Mouse (Mus musculus) midbrain, embryonic 14.5 days (tissue): ENCODE measurements around the gene Baz1b. TPM values are rescaled to one million over a fixed set of nuclear protein-coding genes. Genes with fewer than 3 reads are reported as not detected.
A peak's percentile ranks its signal among the peaks of the same experiment; 100 is the strongest.

Source experiments
- ATAC-seq: fragments of 200-750 bp; cut with Nextera tagmentation; 2 replicates; pipeline ENCODE4 v1.8.0; 2017; ENCODE audit warnings: moderate number of reproducible peaks, moderate library complexity; ENCODE audit not compliant: low FRiP score, low TSS enrichment
- DNase-seq: peaks from one replicate; pipeline ENCODE4 v3.0.0-alpha.2; 2015
- H3K27ac ChIP-seq: fragments of 300-500 bp; sonication (generic); replicated peaks from 2 replicates; pipeline ENCODE4 v1.5.1; 2014; ENCODE audit warnings: mild to moderate bottlenecking, low read depth, low read length, moderate library complexity
- H3K27me3 ChIP-seq: fragments of 300-500 bp; sonication (generic); 2 replicates; pipeline ENCODE4 v1.6.1; 2014; ENCODE audit warnings: low read length, control low read depth, mixed read lengths; ENCODE audit not compliant: control insufficient read depth, insufficient read depth
- H3K36me3 ChIP-seq: fragments of 300-500 bp; sonication (generic); 2 replicates; pipeline ENCODE4 v1.6.1; 2014; ENCODE audit warnings: low read length, control low read depth; ENCODE audit not compliant: control insufficient read depth, insufficient read depth
- H3K4me1 ChIP-seq: fragments of 300-500 bp; sonication (generic); 2 replicates; pipeline ENCODE4 v1.6.1; 2014; ENCODE audit warnings: mild to moderate bottlenecking, antibody characterized with exemption, low read length, control low read depth; ENCODE audit not compliant: control insufficient read depth, insufficient read depth
- H3K4me2 ChIP-seq: fragments of 300-500 bp; sonication (generic); 2 replicates; pipeline ENCODE4 v1.6.1; 2014; ENCODE audit warnings: mild to moderate bottlenecking, low read length, moderate library complexity
- H3K4me3 ChIP-seq: fragments of 300-500 bp; sonication (generic); replicated peaks from 2 replicates; pipeline ENCODE4 v1.5.1; 2014; ENCODE audit warnings: low read depth, low read length
- H3K9ac ChIP-seq: fragments of 300-500 bp; sonication (generic); replicated peaks from 2 replicates; pipeline ENCODE4 v1.6.1; 2014; ENCODE audit warnings: mild to moderate bottlenecking, low read length, moderate library complexity
- H3K9me3 ChIP-seq: fragments of 300-500 bp; sonication (generic); 2 replicates; pipeline ENCODE4 v1.6.1; 2016; ENCODE audit warnings: low read length, control low read depth, mixed read lengths; ENCODE audit not compliant: control insufficient read depth
- WGBS: fragments of 180-500 bp; shearing (Covaris S2); extraction: QIAGEN DNeasy Blood & Tissue Kit; methylation state at CpG from one replicate; pipeline ENCODE4 v1.1.7; 2014; 5-methylcytosine and 5-hydroxymethylcytosine counted together
- polyA plus RNA-seq: library from polyadenylated mRNA; unstranded; fragments of >200 nt; fragmentation: Nextera tagmentation; extraction: Ambion mirVana; gene quantifications from 2 replicates; pipeline ENCODE4 v1.2.1, GENCODE M21; 2014

Baz1b gene
- polyA plus RNA-seq, 1 experiment from 2014 or later = 43.9 TPM

DNA sequence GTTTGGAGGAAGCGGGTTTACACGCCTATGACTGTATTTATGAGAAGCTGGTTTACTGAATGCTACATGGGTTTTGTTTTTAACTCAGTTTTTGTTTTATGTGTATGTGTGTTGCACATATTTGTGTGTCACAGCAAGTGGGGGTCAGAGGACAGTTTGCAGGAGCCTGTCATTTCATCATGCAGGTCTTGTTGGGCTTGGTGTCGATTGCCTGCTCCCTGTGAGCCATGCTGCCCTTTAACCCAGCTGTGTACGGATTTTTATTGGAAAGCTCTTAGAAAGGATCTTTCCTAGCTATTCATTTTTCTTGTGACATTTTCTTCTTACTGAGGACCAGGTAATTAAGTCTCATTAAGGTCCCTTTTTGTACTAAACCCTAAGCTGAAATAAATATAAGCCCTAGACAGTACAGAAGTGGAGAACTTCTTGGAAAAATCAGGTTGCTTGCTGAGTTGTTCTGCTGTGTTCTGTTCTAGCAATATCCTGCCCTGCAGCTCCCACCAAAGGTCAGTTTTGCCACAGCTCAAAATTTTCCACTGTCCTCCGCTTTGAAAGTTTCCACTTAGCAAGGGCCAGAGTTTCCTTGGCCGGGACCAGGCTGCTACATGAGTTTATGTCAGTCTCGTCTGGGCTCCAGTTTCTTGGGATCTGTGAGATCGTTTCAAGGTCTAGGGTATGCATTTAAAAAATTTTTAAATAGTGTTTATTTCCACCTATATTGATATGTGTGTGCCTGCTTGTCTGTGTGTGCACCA, 46.3 kb downstream of the Baz1b start:
- Histone ChIP-seq H3K9ac (no peak overlapping the region), H3K27ac (no peak overlapping the region), H3K4me2 (no peak overlapping the region), H3K36me3 (peaks cover 96% of the 10 kb centered on the region), H3K4me1 (no peaks in the 10 kb centered on the region), H3K9me3 (no peaks in the 10 kb centered on the region), H3K4me3 (no peak overlapping the region), H3K27me3 (no peaks in the 10 kb centered on the region)
- 91% methylated on average over 8 of the region's 8 CpGs for WGBS
- no peak for DNase-seq
- no peak for ATAC-seq

DNA sequence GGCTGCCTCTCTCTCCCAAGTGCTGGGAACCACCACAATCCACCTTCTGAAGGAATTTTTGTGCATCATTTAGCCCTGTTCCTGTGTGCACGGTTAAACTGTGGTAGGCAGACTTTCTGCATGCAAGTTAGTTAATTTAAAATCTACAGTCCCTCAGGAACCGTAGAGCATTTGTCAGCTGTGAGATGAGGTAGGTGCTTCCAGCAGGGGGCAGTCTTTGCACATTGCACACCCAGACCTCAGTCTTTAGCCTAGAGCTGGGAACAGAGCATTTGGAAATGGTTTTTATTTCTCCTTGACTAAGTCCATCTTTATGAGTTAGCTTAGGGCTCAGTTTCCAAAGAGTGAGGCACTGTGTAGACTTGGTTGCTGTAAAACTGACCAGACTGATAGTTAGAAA, 49.5 kb downstream of the Baz1b start:
- H3K4me3 ChIP-seq = no peak overlapping the region
- no peaks in the 10 kb centered on the region for H3K27me3 ChIP-seq
- WGBS = 39% methylated on average over 2 of the region's 2 CpGs
- peaks cover 98% of the 10 kb centered on the region for H3K36me3 ChIP-seq
- no peaks in the 10 kb centered on the region for H3K4me1 ChIP-seq
- ATAC-seq (no peak), DNase-seq (peak; percentile 83)
- H3K27ac ChIP-seq = no peak overlapping the region
- H3K4me2 ChIP-seq = no peak overlapping the region
- no peak overlapping the region for H3K9ac ChIP-seq
- no peaks in the 10 kb centered on the region for H3K9me3 ChIP-seq

DNA sequence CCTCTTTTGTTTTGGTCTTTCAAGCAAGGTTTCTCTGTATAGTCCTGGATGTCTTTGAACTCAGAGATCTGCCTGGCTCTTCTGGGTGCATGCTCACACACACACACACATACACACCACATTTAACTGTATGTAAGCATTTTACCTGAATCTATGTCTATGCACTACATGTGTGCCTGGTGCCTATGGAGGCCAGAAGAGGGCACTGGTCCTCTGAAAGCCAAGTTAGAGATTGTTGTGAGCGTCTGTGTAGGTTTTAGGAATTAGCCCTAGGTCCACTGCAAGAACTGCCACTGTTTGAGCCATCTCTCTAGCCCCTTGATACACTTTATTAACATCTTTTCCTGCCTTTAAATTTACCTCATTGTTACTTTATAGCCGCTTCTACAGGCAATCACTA, 51.8 kb downstream of the Baz1b start:
- H3K9me3 ChIP-seq = no peaks in the 10 kb centered on the region
- H3K4me3 ChIP-seq = no peak overlapping the region
- H3K9ac ChIP-seq = no peak overlapping the region
- WGBS = 75% methylated on average over 2 of the region's 2 CpGs
- no peak overlapping the region for H3K27ac ChIP-seq
- DNase-seq = peak; percentile 33
- ATAC-seq = no peak
- no peak overlapping the region for H3K4me2 ChIP-seq
- no peaks in the 10 kb centered on the region for H3K27me3 ChIP-seq
- peaks cover 98% of the 10 kb centered on the region for H3K36me3 ChIP-seq
- H3K4me1 ChIP-seq = no peaks in the 10 kb centered on the region

DNA sequence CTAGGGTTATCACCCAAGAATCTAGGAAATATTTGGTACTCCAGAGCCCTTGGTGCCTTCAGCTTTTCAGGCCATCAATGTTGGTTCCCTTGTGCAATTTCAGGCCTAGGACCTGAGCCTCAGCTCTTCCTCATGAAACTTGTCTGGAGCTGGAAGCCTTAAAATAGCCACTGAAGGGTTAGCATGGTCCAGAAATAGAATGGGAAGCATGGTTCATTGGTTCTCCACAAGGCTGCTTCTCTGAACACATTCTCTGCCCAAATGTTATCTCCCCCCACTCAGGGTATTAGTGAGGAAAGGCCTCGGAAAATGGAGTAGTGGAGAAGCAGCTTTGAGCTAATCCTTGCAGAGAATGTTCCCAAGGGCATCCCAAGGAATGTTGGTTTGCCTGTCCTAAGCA, 54.4 kb downstream of the Baz1b start:
- 38% methylated on average over 1 of the region's 1 CpGs for WGBS
- ATAC-seq (no peak), DNase-seq (no peak)
- peaks cover 99% of the 10 kb centered on the region for H3K36me3 ChIP-seq
- H3K9ac ChIP-seq = no peak overlapping the region
- H3K27me3 ChIP-seq = no peaks in the 10 kb centered on the region
- no peak overlapping the region for H3K27ac ChIP-seq
- no peaks in the 10 kb centered on the region for H3K9me3 ChIP-seq
- H3K4me3 ChIP-seq = no peak overlapping the region
- no peak overlapping the region for H3K4me2 ChIP-seq
- no peaks in the 10 kb centered on the region for H3K4me1 ChIP-seq

DNA sequence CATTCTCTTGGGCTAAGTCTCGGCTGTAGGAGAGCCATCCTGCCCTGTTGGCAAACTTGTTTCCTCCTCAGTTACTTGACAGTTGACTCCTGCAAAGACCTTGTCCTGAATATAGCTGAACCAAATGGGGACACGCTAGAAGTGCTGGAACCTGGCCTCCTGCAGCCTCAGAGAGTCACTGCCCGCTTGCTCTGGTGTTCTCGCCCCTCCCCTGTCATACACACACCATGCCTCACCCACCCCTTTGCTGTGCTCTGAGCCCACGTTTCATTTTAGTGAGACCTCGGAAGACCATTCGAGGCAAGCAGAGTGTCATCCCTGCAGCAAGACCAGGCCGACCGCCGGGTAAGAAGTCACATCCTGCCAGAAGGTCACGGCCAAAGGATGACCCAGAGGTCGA, 55.1 kb downstream of the Baz1b start:
- Histone ChIP-seq H3K27ac (no peak overlapping the region), H3K4me2 (no peak overlapping the region), H3K9ac (no peak overlapping the region), H3K9me3 (no peaks in the 10 kb centered on the region), H3K36me3 (peaks cover 97% of the 10 kb centered on the region), H3K27me3 (no peaks in the 10 kb centered on the region), H3K4me1 (no peaks in the 10 kb centered on the region), H3K4me3 (no peak overlapping the region)
- DNase-seq = no peak
- WGBS = 84% methylated on average over 12 of the region's 12 CpGs
- no peak for ATAC-seq

DNA sequence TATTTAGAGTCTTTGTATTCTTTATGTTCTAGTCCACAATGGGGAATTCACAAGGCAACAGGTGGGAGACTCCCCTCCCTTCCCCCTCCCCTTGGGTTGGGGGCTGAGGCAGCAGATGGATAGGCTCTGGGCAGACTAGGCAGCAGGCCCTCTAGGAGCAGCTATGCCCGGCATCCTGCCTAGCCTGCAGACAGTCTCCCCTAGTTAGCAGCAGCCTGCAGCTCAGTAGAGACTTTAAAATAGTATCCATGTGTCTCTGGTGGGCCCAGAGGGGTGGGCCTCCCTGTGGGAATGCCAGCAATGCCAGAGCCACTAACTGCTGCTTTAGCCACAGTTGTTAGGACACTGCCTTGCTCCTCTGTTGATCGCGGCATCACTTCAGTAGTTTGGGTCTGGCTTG, 55.5 kb downstream of the Baz1b start:
- Histone ChIP-seq H3K4me3 (no peak overlapping the region), H3K9me3 (no peaks in the 10 kb centered on the region), H3K27ac (no peak overlapping the region), H3K4me1 (no peaks in the 10 kb centered on the region), H3K36me3 (peaks cover 92% of the 10 kb centered on the region), H3K9ac (no peak overlapping the region), H3K27me3 (no peaks in the 10 kb centered on the region), H3K4me2 (no peak overlapping the region)
- 84% methylated on average over 3 of the region's 3 CpGs for WGBS
- DNase-seq (peak; percentile 3), ATAC-seq (no peak)

DNA sequence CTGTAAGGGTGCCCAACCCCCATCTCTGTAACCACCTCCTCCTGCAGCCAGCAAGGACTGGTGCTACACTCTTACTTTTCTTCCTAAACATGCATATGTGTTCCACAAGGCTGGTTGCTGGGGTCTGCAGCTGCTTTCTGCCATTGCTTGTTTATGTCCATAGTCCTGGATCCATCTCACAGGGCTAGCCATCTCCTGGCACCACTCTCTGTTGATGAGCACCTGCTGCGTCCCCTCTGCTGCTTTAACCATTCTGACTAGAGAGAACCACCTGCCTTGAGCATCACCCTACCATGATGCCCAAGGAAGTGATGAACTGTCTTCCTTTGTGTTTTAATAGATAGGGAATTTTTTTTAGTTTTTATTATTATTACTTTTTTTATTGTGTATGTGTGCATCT, 56.1 kb downstream of the Baz1b start:
- ATAC-seq = no peak
- Histone ChIP-seq H3K9ac (no peak overlapping the region), H3K36me3 (peaks cover 86% of the 10 kb centered on the region), H3K4me3 (no peak overlapping the region), H3K4me2 (no peak overlapping the region), H3K27ac (no peak overlapping the region), H3K9me3 (no peaks in the 10 kb centered on the region), H3K27me3 (no peaks in the 10 kb centered on the region), H3K4me1 (no peaks in the 10 kb centered on the region)
- 100% methylated on average over 1 of the region's 1 CpGs for WGBS
- no peak for DNase-seq

DNA sequence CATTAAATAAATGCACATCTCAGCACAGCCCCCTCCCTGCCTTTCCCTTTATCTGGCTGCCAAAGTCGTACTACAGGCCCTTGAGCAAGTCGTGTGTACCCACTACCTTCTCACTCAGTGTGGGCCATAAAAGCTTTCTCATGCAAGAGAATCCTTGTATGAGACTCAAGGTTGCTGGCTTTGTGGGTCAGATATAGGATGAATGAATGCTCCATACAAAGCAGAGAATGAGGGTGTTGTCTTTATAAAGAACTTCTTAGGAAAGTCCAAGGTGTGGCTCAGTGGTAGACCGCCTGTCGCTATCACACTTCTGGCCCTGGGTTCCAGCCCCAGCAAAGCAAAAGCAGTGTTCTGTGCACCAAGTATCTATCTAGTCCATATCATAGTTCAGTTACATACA, 59.5 kb downstream of the Baz1b start:
- Histone ChIP-seq H3K9me3 (no peaks in the 10 kb centered on the region), H3K4me3 (no peak overlapping the region), H3K27me3 (peaks cover 19% of the 10 kb centered on the region; the same call in 1 of the 2 replicates), H3K27ac (no peak overlapping the region), H3K4me2 (no peak overlapping the region), H3K36me3 (peaks cover 54% of the 10 kb centered on the region), H3K9ac (no peak overlapping the region), H3K4me1 (0 out of 2 replicates have a peak, but pooled peaks cover 16% of the 10 kb centered on the region)
- ATAC-seq (no peak), DNase-seq (no peak)
- 57% methylated on average over 4 of the region's 4 CpGs for WGBS

DNA sequence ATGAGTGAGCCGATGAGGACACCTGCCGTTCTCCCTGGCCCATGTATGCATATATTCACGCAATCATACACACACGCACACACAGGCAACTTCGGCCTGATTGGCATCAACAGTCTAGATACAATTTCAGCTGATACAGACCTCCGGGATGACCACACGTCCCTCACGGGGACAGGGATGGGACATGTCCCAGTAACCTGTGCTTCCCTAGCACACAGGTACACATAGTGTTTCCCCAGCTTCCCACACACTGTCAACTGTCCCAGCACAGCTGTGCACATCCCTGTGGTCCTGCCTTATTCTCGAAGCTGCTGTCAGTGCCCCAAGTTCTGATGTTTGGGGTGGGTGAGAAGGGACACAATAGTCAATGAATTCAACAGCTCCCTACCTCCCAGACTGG, 60.3 kb downstream of the Baz1b start:
- ATAC-seq = no peak
- Histone ChIP-seq H3K27ac (no peak overlapping the region), H3K4me2 (peak overlapping the region; percentile 94), H3K4me1 (0 out of 2 replicates have a peak, but pooled peaks cover 16% of the 10 kb centered on the region), H3K9me3 (no peaks in the 10 kb centered on the region), H3K4me3 (no peak overlapping the region), H3K27me3 (peaks cover 19% of the 10 kb centered on the region; the same call in 1 of the 2 replicates), H3K36me3 (peaks cover 46% of the 10 kb centered on the region), H3K9ac (no peak overlapping the region)
- WGBS = 65% methylated on average over 9 of the region's 9 CpGs
- DNase-seq = no peak
